Mouse (Mus musculus): ENCODE results near the gene Ckb. TPM values are rescaled to one million over a fixed set of nuclear protein-coding genes. Genes with fewer than 3 reads are reported as not detected.

The Ckb gene
- total and polyA plus RNA-seq, 2 experiments from 2014 or later: 2,405 to 3,255 TPM

DNA sequence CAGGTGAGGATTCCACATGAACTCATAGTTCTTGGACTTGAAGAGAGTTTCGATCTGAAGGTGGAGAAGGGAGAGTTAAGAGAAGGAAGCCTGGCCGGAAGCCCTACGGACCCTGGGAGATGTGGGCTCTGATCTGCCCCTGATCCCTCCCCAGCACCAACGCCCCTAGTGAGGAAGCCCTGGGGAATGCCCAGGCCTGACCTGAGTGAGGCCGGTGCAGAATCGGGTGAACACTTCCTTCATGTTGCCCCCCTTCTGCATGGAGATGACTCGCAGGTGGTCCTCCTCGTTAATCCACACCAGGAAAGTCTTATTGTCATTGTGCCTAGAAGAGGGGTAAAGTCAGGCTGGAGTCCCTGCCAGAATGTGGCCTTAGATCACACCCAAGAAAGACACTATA is 2.2 kb downstream of the Ckb start:
- peak overlapping the region; percentile 77 for H3K4me2 ChIP-seq (ENCODE audit: low read depth, low read length)
- H3K4me3 ChIP-seq (ENCODE audit: low read length): peak overlapping the region; percentile 85
- WGBS: 29% methylated on average over 8 of the region's 8 CpGs
- no peaks in the 10 kb centered on the region for H3K9me3 ChIP-seq (ENCODE audit: low read length)
- ATAC-seq (no peak), DNase-seq (ENCODE audit: low spot score) (no peak)
- H3K27me3 ChIP-seq (ENCODE audit: insufficient read depth, low read length): no peaks in the 10 kb centered on the region
- peak overlapping the region; percentile 97 for H3K9ac ChIP-seq (replicated peaks; ENCODE audit: low read length)
- H3K27ac ChIP-seq: peak overlapping the region; percentile 71; the same call in 1 of the 2 replicates
- TF ChIP-seq CTCF (IDR thresholded peaks at IDR 0.05; ENCODE audit: low read depth): no peak
- H3K4me1 ChIP-seq (ENCODE audit: insufficient read depth, low read length): peaks cover 17% of the 10 kb centered on the region
- 0 out of 2 replicates have a peak, but pooled peaks cover 5% of the 10 kb centered on the region for H3K36me3 ChIP-seq (ENCODE audit: insufficient read depth, low read length)

DNA sequence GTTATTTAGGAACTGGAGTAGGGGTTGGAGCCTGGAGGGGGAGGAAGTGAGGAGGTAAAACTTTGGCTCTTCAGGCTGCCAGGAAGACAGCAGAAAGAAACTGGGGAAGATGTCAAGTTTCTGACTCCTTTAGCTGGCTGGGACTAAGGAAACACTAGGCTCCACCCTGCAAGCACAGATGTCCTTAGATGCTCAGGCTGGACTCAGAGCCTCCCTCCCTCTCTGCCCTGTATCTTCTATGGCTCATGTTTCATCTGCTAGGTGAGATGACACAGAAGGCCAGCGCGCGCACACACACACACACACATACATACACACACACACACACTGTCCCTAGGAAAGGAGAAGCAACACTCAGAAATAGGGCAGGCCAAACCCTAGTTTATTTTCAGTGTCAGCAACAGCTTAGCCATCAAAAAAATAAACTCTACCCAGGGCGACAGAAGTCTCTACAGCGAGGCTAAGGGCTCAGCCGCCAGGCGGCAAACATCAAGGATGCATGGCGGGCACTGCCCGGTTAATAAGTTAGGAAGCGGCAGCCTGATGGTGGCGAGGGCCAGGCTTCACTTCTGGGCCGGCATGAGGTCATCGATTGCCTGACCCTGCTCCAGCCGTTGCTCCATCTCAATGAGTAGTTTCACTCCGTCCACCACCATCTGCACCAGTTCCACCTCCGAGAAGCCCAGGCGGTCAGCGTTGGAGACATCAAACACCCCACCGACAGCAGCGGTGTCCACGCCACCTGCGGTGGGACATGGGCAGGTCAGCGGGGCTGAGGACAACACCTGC is 2.9 kb downstream of the Ckb start:
- no peaks in the 10 kb centered on the region for H3K9me3 ChIP-seq (ENCODE audit: low read length)
- H3K27ac ChIP-seq: peak overlapping the region; percentile 71
- peak; percentile 6; the same call in 1 of the 2 replicates for TF ChIP-seq CTCF (IDR thresholded peaks at IDR 0.05; ENCODE audit: low read depth)
- WGBS: 36% methylated on average over 23 of the region's 23 CpGs
- peak overlapping the region; percentile 85 for H3K4me3 ChIP-seq (ENCODE audit: low read length)
- H3K4me2 ChIP-seq (ENCODE audit: low read depth, low read length): peak overlapping the region; percentile 77
- H3K27me3 ChIP-seq (ENCODE audit: insufficient read depth, low read length): no peaks in the 10 kb centered on the region
- H3K9ac ChIP-seq (replicated peaks; ENCODE audit: low read length): peak overlapping the region; percentile 97
- peaks cover 17% of the 10 kb centered on the region for H3K4me1 ChIP-seq (ENCODE audit: insufficient read depth, low read length)
- 0 out of 2 replicates have a peak, but pooled peaks cover 5% of the 10 kb centered on the region for H3K36me3 ChIP-seq (ENCODE audit: insufficient read depth, low read length)
- ATAC-seq (no peak), DNase-seq (ENCODE audit: low spot score) (peak; percentile 33)

DNA sequence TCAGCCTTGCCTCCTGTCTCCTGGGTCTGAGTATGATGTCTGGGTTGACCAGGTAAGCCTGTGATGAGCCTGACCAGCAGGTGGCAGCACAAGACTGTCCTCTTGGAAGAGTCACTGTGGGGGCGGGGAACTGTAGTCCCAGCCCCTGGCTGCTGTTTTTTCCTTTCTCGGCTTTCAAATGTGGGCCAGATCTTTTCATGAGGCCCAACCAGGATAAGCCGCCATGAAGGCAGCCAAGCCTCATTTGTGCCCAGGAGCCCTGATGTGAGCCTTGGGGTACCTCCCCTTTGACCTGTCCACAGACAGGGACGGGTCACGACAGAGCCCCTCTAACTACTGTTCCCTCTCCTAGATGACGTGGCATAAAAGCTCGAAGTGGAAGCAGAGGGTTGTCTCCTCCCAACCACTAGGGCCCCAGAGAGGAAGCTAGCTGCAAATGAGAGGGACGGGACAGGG is 3.7 kb downstream of the Ckb start:
- peak overlapping the region; percentile 71 for H3K27ac ChIP-seq
- H3K9me3 ChIP-seq (ENCODE audit: low read length): no peaks in the 10 kb centered on the region
- peak overlapping the region; percentile 85 for H3K4me3 ChIP-seq (ENCODE audit: low read length)
- H3K36me3 ChIP-seq (ENCODE audit: insufficient read depth, low read length): 0 out of 2 replicates have a peak, but pooled peaks cover 5% of the 10 kb centered on the region
- peak overlapping the region; percentile 97 for H3K9ac ChIP-seq (replicated peaks; ENCODE audit: low read length)
- DNase-seq (ENCODE audit: low spot score): peak; percentile 98
- ATAC-seq: peak; percentile 64
- peaks cover 17% of the 10 kb centered on the region for H3K4me1 ChIP-seq (ENCODE audit: insufficient read depth, low read length)
- H3K27me3 ChIP-seq (ENCODE audit: insufficient read depth, low read length): no peaks in the 10 kb centered on the region
- peak; percentile 97 for TF ChIP-seq CTCF (IDR thresholded peaks at IDR 0.05; ENCODE audit: low read depth)
- H3K4me2 ChIP-seq (ENCODE audit: low read depth, low read length): peak overlapping the region; percentile 77
- 5% methylated on average over 8 of the region's 8 CpGs for WGBS

DNA sequence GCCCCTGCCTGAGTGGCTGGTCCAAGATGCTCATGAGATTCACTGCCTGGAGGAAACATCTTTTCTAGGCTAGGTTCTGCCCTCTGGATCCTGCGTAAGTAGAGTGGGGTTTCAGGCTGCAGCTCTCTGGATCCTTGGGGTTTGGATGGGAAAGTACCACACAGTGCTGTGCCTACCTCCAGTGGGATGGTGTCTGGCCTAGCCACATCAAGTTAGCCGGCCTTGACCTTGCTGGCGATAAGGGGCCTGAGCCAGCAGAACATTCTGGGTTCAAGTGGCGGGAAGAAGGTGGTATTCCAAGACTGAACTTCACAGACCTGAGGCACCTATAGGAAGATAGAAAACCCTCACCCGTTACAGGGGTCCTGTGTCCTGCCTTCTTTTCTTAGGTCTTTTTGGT is 4.7 kb downstream of the Ckb start:
- H3K4me3 ChIP-seq (ENCODE audit: low read length): no peak overlapping the region
- TF ChIP-seq CTCF (IDR thresholded peaks at IDR 0.05; ENCODE audit: low read depth): no peak
- H3K4me1 ChIP-seq (ENCODE audit: insufficient read depth, low read length): peaks cover 11% of the 10 kb centered on the region
- no peak overlapping the region for H3K4me2 ChIP-seq (ENCODE audit: low read depth, low read length)
- WGBS: 85% methylated on average over 5 of the region's 5 CpGs
- no peak for DNase-seq (ENCODE audit: low spot score)
- H3K27ac ChIP-seq: no peak overlapping the region; the same call in 1 of the 2 replicates
- no peak overlapping the region for H3K9ac ChIP-seq (replicated peaks; ENCODE audit: low read length)
- no peak for ATAC-seq
- H3K9me3 ChIP-seq (ENCODE audit: low read length): no peaks in the 10 kb centered on the region
- 0 out of 2 replicates have a peak, but pooled peaks cover 5% of the 10 kb centered on the region for H3K36me3 ChIP-seq (ENCODE audit: insufficient read depth, low read length)
- no peaks in the 10 kb centered on the region for H3K27me3 ChIP-seq (ENCODE audit: insufficient read depth, low read length)

DNA sequence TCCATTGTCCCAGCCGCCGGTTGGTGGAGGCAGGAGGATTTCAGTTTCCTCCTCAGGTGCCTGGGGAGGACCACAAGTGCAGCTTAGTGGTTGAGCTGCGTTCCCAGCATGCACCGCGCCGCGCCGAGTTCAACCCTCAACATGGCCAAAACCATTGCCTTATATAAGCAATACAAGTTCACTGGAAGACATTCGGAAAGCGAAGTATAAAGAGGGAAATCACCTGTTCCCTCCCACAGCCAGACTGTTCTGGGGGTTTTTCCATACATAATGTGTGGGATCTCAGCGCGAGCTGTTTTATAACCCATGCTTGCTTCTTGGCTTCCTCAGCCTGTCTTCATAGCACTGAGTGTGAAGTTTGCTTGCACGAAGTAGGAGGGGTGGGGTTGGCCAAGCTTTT is 5.8 kb downstream of the Ckb start:
- Histone ChIP-seq H3K9ac (replicated peaks; ENCODE audit: low read length) (no peak overlapping the region), H3K4me2 (ENCODE audit: low read depth, low read length) (no peak overlapping the region), H3K9me3 (ENCODE audit: low read length) (no peaks in the 10 kb centered on the region), H3K4me3 (ENCODE audit: low read length) (no peak overlapping the region), H3K4me1 (ENCODE audit: insufficient read depth, low read length) (0 out of 2 replicates have a peak, but pooled peaks cover 9% of the 10 kb centered on the region), H3K27ac (no peak overlapping the region), H3K27me3 (ENCODE audit: insufficient read depth, low read length) (no peaks in the 10 kb centered on the region), H3K36me3 (ENCODE audit: insufficient read depth, low read length) (peaks cover 5% of the 10 kb centered on the region; the same call in 1 of the 2 replicates)
- no peak for TF ChIP-seq CTCF (IDR thresholded peaks at IDR 0.05; ENCODE audit: low read depth)
- DNase-seq (ENCODE audit: low spot score) (no peak), ATAC-seq (no peak)
- WGBS: 80% methylated on average over 13 of the region's 13 CpGs

DNA sequence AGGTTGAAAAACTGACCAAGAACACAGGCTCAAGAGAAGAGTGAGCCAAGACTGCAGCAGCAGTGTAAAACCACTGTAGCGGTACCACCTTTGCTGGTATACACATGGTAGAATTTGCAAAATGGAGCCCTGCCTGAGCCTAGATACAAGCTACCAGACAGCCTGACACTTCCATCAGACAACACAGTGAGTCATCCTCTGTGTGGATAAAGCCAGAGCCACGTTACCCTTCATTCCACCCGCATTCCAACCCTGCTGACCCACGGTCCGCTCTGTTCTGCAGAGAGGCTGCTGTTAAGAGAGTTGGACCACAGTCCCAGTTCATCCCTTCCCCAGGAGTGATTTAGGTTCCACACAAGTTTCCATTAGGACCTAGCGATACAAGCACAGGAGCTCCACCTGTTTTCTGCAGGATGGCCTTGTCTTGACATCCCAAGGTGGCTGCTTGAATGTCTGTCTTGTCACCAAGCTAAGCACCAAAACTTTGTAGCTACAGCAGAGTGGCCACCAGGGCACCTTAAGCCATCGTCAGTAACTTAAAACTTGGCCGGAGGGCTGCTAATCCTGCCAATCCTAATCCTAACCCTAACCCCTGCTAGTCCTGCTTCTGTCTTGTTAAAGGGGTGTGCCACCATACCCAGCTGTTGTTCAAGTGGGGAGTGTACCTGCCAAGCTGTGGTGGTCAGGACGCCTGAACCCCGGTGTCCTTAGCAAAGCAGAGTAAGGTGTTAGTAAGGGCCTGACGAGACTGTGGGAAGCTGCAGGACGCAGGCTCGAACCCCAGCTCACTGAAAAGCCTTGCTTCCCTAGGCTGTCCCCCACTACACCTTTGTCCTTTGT is 6.9 kb downstream of the Ckb start:
- ATAC-seq: no peak
- H3K4me2 ChIP-seq (ENCODE audit: low read depth, low read length): no peak overlapping the region
- H3K36me3 ChIP-seq (ENCODE audit: insufficient read depth, low read length): peaks cover 5% of the 10 kb centered on the region; the same call in 1 of the 2 replicates
- no peak for DNase-seq (ENCODE audit: low spot score)
- H3K27ac ChIP-seq: 0 out of 2 replicates have a peak overlapping the region, but pooled peaks have one; percentile 4
- no peak overlapping the region for H3K4me3 ChIP-seq (ENCODE audit: low read length)
- 0 out of 2 replicates have a peak, but pooled peaks cover 9% of the 10 kb centered on the region for H3K4me1 ChIP-seq (ENCODE audit: insufficient read depth, low read length)
- no peak overlapping the region for H3K9ac ChIP-seq (replicated peaks; ENCODE audit: low read length)
- TF ChIP-seq CTCF (IDR thresholded peaks at IDR 0.05; ENCODE audit: low read depth): no peak
- WGBS: 81% methylated on average over 13 of the region's 13 CpGs
- no peaks in the 10 kb centered on the region for H3K9me3 ChIP-seq (ENCODE audit: low read length)
- no peaks in the 10 kb centered on the region for H3K27me3 ChIP-seq (ENCODE audit: insufficient read depth, low read length)

All from hindbrain, postnatal 0 days (tissue).